Mouse (Mus musculus) adrenal gland (tissue): ENCODE measurements around the gene Apom.

Experiments used
- intact Hi-C: fragments of 180-260 bp; cut with DNase I; formaldehyde crosslinking; loops from one replicate; pipeline ENCODE4 v1.15.1; 2025
- long read RNA-seq, 2 experiments: library from polyadenylated mRNA; unstranded; transcript quantifications; one replicate each; pipeline ENCODE4 v2.0.0; 2020; ENCODE audit warnings: borderline replicate concordance in 1 of 2; ENCODE audit not compliant: insufficient replicate concordance in 1 of 2

Gene Apom
- long read RNA-seq, experiment 1 = 0 reads
- long read RNA-seq, experiment 2 = 0 reads

DNA sequence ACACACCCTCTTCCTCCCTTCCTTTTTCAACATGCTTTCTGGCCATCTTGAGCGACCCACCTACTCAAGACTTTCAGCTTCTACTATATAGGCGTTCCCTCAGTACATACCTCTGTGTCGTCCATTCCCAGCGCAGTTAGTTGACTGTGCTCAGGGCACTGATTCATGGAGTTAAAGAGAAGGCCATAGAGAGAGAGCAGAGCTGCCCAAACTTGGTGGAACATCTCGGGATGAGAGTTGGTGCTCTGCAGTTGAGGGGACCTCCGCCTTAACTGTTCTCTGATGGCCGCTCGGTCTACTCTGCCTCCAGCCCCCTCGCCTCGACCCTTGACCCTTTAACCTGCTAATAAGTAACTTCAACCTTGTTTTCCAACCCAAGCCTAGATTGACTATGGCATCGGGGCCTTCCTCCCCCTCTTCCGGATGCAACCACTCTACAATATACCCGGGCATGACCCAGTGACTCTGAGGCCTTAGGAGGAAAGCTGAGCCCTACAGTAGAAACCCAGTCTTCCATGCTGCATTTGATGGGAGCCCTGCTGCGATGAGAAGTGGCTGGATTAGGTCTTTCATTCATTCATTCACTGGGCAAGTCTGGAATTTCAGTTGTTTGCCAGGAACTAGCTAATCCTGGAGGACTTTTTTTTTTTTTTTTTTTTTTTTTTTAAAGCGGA lies at the start of gene Apom:
Gene Apom, minus strand, starts transcription at position 551 of the 674 bp plus-strand sequence.
- intact Hi-C loops = no loop called here

- intact Hi-C loops = no loop called here
These were observed 48.2 kb upstream of the Apom start for GRCm38 (mm10) chr17:35180093-35180492.

DNA sequence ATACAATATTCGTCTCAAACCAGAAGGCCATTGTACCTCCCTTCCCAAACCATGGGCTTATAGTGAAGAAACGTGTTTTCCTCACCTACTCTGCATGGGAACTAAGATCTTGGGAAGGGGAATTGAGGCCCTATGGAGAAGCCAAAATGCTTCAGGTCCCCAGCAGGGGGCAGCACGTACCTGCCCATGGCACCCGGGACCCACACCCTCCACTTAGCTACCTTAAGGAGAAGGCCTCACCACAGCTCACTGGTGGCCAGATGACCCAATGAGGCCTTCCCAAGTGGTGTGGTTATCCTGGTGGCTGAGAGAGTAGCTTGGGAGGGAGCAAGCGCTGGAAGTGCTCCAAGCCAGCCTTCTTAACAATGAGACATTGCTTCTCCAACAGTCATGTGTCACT lies 46.7 kb upstream of the Apom start:
- intact Hi-C loops = loop anchor here (1.0 kb wide), 1 partner anchor 54 kb away; no protein-coding TSS in a partner anchor

GRCm38 (mm10) chr17:35175968-35176367 lies 44.1 kb upstream of the Apom start, which contains the start of gene Aif1:
Gene Aif1 (minus strand): TSS chr17:35176068.
- intact Hi-C loops = no loop called here

- intact Hi-C loops = no loop called here
These were observed 43.5 kb upstream of the Apom start for GRCm38 (mm10) chr17:35175382-35175781.

- intact Hi-C loops = no loop called here
These were observed 42.5 kb upstream of the Apom start for GRCm38 (mm10) chr17:35174201-35174977.

DNA sequence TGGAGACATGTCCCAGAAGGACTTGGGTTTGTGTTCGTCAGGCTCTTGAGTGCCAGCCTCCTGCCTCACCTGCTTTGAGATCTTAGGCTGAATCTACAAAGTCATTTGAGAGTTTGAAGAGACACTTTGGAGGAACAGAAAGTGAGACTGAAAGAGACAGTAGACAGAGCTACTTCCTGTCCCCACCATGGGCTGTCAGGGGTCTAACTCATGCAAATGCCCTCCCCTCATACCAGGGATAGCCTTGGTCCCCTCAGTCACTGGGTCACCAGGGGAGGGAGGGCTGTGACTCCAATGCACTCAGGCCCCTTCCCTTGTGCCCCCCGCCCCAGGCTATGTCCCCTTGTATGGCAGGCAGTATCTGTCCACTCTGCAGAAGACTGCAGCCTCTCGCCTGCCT lies 41.5 kb upstream of the Apom start:
- intact Hi-C loops = no loop called here

DNA sequence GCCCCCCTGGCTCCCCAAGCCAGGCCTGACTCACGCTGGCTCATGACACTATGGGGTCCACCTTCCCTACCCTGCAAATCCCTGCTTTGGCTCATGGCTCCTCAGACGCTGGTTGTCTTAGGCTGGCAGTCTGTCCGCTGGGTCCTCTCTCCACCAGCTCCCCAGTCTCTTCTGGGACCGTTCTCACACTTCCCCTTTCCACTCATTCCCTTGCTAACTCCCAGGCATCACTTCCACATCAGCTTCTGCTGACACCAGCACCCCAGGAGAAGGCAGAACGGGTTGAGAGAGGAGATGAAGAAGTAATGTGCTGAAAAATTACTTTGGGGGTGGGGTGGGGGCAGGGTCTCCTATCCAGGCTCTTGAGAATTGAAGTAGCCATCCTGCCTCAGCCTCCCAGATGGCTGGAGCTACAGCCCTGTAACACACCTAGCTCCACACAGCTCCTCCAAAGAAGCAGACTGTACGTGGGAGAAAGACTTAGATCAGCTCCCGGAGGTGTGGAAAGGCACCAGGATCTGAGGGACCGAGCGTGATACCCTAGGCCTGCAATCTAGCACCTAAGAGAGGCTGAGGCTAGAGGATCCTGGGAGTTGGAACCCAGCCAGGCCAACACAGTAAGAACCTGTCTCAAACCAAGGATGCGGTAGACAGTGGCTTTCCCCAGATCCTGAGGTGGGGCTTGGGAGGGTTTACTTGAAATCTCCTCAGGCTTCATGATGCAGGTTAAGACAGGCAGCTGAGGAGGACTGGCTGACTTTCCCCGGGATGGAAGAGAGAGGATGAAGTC lies 40.8 kb upstream of the Apom start:
- intact Hi-C loops = no loop called here

- intact Hi-C loops = no loop called here
These were observed 36.8 kb upstream of the Apom start for GRCm38 (mm10) chr17:35168541-35169207.

DNA sequence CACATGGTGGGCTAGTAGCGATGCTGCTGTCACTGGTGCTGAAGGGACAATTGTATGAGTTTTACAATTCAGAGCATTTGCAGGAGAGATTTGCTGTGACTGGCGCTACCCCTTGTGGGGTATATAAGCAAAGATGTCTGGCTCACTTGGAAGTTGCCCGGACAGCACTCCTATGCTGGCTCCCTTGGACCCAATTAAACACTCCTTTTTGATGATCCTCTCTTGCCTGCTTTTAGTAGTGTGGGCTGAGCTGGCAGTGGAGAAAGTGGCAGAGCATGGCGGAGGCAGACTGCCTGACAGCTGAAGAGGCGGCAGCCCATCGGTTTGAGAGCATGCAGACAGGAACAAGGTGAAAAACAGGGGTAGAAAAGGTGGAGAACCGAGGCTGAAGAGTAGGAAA lies 35.9 kb upstream of the Apom start:
- intact Hi-C loops = no loop called here

GRCm38 (mm10) chr17:35166352-35167035 lies 34.6 kb upstream of the Apom start:
- intact Hi-C loops = no loop called here

DNA sequence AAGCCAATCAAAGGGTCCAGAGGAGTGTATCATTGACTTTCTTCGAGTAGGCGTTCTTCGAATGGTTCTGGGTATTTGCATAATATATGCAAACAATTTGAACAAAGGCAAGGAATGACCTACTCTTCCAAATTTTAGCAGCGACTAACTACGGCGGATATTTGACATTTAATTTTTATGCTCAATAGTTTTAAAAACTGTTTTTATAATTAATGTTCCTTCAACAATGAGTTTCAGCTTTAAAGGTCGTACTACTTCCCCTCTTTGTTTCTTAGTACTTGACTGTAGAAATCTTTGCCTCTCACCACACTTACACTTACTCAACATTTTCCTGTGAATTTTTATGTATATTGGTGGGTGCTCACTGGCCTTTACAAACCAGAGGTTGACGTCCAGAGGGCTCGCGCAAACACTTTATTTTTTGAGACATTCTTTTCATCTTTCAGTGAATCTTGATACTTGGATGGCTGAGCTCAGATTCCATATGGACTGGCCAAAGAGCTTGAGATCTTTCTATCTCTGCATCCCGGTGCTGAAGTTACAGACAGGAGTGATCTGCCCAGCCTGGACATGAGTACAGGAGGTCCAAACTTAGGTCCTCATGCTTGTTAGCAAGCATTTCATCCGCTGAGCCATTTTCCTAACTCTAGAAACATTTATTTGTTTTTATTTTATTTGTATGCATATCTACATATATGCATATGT lies 33.8 kb upstream of the Apom start:
- intact Hi-C loops = no loop called here

DNA sequence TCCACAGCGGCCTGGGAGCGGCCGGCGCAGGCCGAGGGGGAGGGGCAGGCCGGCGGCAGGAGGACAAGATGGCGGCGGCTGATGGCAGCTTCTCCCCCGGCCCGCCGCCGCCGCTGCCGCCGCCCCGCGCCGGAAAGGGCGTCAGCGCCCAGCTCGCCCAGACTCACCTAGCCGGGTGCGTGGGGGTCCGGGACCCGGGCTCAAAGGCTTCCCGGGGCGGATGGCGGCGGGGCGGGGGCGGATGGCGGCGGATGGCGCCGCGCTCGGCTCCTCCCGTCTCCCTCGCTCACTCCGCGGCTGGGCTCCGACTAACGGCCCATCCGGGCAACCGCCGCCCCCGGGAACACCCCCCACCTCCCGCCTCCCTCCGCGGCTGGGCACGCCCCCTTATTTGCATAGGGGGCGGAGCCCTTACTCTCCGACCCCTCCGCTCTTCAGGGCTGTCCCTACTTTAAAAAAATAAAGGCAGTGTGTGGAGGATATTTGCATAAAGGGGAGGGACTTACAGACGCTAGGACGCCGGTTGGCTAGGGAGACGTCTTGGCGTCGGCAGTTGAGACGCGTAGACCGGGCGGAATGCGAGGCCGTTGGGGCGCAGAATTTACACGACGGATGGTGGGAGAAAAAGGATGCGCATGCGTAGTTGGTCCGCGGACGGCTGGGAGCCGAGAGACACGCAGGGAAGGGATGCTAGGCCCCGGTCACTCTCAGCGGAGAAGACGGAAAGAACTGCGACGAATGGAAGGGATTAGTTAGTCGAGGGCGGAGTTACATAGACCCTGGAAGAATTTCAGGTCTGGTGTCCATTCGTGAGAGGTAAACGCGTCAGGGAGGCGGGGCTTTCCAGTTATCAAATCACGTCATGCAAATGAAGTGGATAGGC lies 33.0 kb upstream of the Apom start, which contains the start of gene Prrc2a:
Gene Prrc2a, minus strand, starts transcription at position 330 of the 883 bp plus-strand sequence.
- intact Hi-C loops = no loop called here

DNA sequence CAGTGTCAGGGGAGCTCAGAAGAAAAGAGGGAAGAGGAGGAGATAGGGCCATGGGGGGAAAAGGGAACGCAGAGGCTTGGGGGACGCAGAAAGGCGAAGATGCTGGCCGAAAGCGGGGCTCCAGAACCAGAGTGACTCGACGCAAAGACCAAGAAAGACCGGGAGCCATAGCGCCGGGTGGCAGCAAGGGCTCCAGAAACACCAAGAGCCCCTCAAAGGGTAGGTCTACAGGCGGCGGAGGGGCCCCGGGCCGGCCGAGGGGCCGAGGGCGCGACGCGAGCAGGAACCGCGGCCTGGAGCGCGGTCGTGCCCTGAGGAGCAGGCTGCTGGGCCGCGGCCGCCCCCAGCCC lies 32.3 kb upstream of the Apom start:
- intact Hi-C loops = no loop called here

GRCm38 (mm10) chr17:35163326-35164081 lies 31.7 kb upstream of the Apom start:
- intact Hi-C loops = no loop called here

GRCm38 (mm10) chr17:35162730-35163129 lies 30.9 kb upstream of the Apom start:
- intact Hi-C loops = no loop called here

DNA sequence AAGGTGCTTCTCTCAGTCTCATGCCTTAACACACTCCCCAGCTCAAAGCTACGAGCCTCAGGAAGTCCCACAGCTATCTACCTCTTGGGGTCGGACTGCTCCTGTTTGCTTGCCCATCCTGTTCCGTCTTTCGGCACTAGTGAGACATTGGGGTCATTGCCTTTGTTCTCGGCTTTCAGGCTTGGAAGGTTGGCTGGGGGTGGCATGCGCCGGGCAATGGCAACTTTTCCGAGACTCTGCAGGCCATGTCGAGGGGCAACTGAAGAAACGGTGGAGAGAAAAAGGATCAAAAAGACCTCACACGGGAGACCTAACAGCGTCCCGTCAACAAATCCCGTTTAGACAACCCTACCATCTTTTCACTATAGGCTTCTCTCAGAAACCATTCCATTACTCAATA lies 30.3 kb upstream of the Apom start:
- intact Hi-C loops = no loop called here

DNA sequence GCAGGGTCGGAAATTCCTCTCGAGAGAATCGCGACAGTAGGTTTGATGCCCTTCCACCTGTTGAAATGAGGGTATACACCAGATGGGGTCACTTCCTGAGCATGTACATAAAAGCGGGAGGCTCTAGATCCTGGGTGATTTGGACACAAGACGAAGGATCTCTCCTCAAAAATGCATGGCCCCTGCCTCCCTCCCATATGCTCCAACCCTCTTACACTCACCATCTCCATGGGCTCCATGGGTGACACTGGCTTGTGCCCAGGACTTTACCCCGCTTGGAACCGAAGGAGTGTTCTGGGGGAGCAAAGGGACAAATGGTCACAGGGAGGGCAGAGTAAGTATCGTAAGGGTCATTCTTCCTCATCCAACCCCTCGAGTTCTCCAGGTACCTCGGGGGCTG lies 29.6 kb upstream of the Apom start:
- intact Hi-C loops = no loop called here
